Comparison of ENCODE assay signal across 8 mouse cellular contexts in genomic region chr4:59765385-59766005, GRCm38 (mm10). TPM values are rescaled to one million over a fixed set of nuclear protein-coding genes. Genes with fewer than 3 reads are reported as not detected.
A peak's percentile ranks its signal among the peaks of the same experiment; 100 is the strongest.
DNase-seq lines count a peak whose midpoint lies in the region; ATAC-seq and TF ChIP-seq lines count a peak whose summit lies in the region.

No protein-coding gene starts in this region.

- peaks cover 7% of the 10 kb centered on the region; the same call in 1 of the 2 replicates for H3K36me3 ChIP-seq in embryonic facial prominence, embryonic 15.5 days
- peaks cover 14% of the 10 kb centered on the region for H3K36me3 ChIP-seq in kidney, embryonic 15.5 days
- H3K36me3 ChIP-seq in midbrain, postnatal 0 days (ENCODE audit: insufficient read depth, low read length) = peaks cover 5% of the 10 kb centered on the region; the same call in 1 of the 2 replicates

- peak overlapping the region; percentile 34 for H3K4me2 ChIP-seq in embryonic facial prominence, embryonic 15.5 days (replicated peaks)
- H3K4me2 ChIP-seq in kidney, embryonic 15.5 days = peak overlapping the region; percentile 40
- no peak overlapping the region for H3K4me2 ChIP-seq in midbrain, postnatal 0 days (ENCODE audit: low read depth, low read length, poor library complexity, severe bottlenecking)

- no peak for TF ChIP-seq CTCF in midbrain, postnatal 0 days (IDR thresholded peaks at IDR 0.05)

- H3K4me3 ChIP-seq in embryonic facial prominence, embryonic 15.5 days (replicated peaks) = no peak overlapping the region
- no peak overlapping the region for H3K4me3 ChIP-seq in kidney, embryonic 15.5 days (replicated peaks)
- H3K4me3 ChIP-seq in midbrain, postnatal 0 days (ENCODE audit: low read depth, low read length) = no peak overlapping the region

- peak; percentile 88 for DNase-seq in heart, adult 11 months
- DNase-seq in heart, postnatal 4 days = no peak
- peak; percentile 65 for DNase-seq in midbrain, postnatal 0 days (ENCODE audit: low spot score)
- no peak for DNase-seq in thymus, postnatal 25 days
- DNase-seq in urinary bladder, adult 2 months (ENCODE audit: low spot score) = no peak
- DNase-seq in testis, postnatal 14 days (ENCODE audit: low spot score) = no peak

- H3K9ac ChIP-seq in embryonic facial prominence, embryonic 15.5 days = no peak overlapping the region
- H3K9ac ChIP-seq in kidney, embryonic 15.5 days = no peak overlapping the region
- H3K9ac ChIP-seq in midbrain, postnatal 0 days (replicated peaks; ENCODE audit: low read length, poor library complexity, severe bottlenecking) = no peak overlapping the region

- H3K9me3 ChIP-seq in embryonic facial prominence, embryonic 15.5 days (replicated peaks) = no peaks in the 10 kb centered on the region
- H3K9me3 ChIP-seq in kidney, embryonic 15.5 days (replicated peaks) = no peaks in the 10 kb centered on the region
- no peaks in the 10 kb centered on the region for H3K9me3 ChIP-seq in midbrain, postnatal 0 days (ENCODE audit: low read length)

- 15% methylated on average over 7 of the region's 7 CpGs for WGBS in embryonic facial prominence, embryonic 15.5 days
- 23% methylated on average over 7 of the region's 7 CpGs for WGBS in kidney, embryonic 15.5 days
- WGBS in midbrain, postnatal 0 days = 27% methylated on average over 7 of the region's 7 CpGs

- H3K27me3 ChIP-seq in embryonic facial prominence, embryonic 15.5 days = no peaks in the 10 kb centered on the region
- H3K27me3 ChIP-seq in kidney, embryonic 15.5 days = no peaks in the 10 kb centered on the region
- no peaks in the 10 kb centered on the region for H3K27me3 ChIP-seq in midbrain, postnatal 0 days (ENCODE audit: insufficient read depth, low read length)

- H3K27ac ChIP-seq in embryonic facial prominence, embryonic 15.5 days (replicated peaks) = peak overlapping the region; percentile 69
- H3K27ac ChIP-seq in kidney, embryonic 15.5 days = peak overlapping the region; percentile 84
- H3K27ac ChIP-seq in midbrain, postnatal 0 days (ENCODE audit: low read depth, low read length) = peak overlapping the region; percentile 26; the same call in 1 of the 2 replicates

- no peak for ATAC-seq in embryonic facial prominence, embryonic 15.5 days (ENCODE audit: insufficient number of reproducible peaks, low FRiP score, low TSS enrichment, low read depth)
- peak; percentile 73; the same call in 1 of the 2 replicates for ATAC-seq in kidney, embryonic 15.5 days (replicated peaks; ENCODE audit: low FRiP score)
- 0 out of 2 replicates have a peak, but pooled peaks have one; percentile 55 for ATAC-seq in midbrain, postnatal 0 days (ENCODE audit: low FRiP score)

- H3K4me1 ChIP-seq in embryonic facial prominence, embryonic 15.5 days = peaks cover 15% of the 10 kb centered on the region
- peaks cover 17% of the 10 kb centered on the region for H3K4me1 ChIP-seq in kidney, embryonic 15.5 days
- H3K4me1 ChIP-seq in midbrain, postnatal 0 days (ENCODE audit: insufficient read depth, low read length) = no peaks in the 10 kb centered on the region

RNA-seq across cellular contexts. Expression of gene Inip, which starts 35.9 kb away (rescaled TPM):
- total RNA-seq in heart, postnatal 4 days (2021) = 10 to 100 TPM; 19.7 to 22.7 TPM
- polyA plus RNA-seq in embryonic facial prominence, embryonic 15.5 days (2015; fragmentation: Nextera tagmentation; extraction: Ambion mirVana) = 43.8 and 45.8 TPM in 2 replicates
- polyA plus RNA-seq in kidney, embryonic 15.5 days (2015; fragmentation: Nextera tagmentation; extraction: Ambion mirVana) = 59.3 and 63.3 TPM in 2 replicates
- 20.8 and 26.8 TPM in 2 replicates for total RNA-seq in midbrain, postnatal 0 days (2014; rRNA removed)
- 33.0 and 35.8 TPM in 2 replicates for polyA plus RNA-seq in midbrain, postnatal 0 days (2015; fragmentation: Nextera tagmentation; extraction: Ambion mirVana)
- 18.3 and 21.9 TPM in 2 replicates for polyA plus RNA-seq in urinary bladder, adult 2 months (2012; rRNA removed)

RNA-seq across cellular contexts. Expression of gene Snx30, which starts 40.1 kb away (rescaled TPM):
- 10 to 100 TPM; 10.3 to 12.9 TPM for total RNA-seq in heart, postnatal 4 days (2021)
- 10.3 and 11.1 TPM in 2 replicates for polyA plus RNA-seq in embryonic facial prominence, embryonic 15.5 days (2015; fragmentation: Nextera tagmentation; extraction: Ambion mirVana)
- polyA plus RNA-seq in kidney, embryonic 15.5 days (2015; fragmentation: Nextera tagmentation; extraction: Ambion mirVana) = 6.0 and 7.7 TPM in 2 replicates
- 37.8 and 39.6 TPM in 2 replicates for total RNA-seq in midbrain, postnatal 0 days (2014; rRNA removed)
- polyA plus RNA-seq in midbrain, postnatal 0 days (2015; fragmentation: Nextera tagmentation; extraction: Ambion mirVana) = 18.1 and 21.7 TPM in 2 replicates
- 6.7 and 6.8 TPM in 2 replicates for polyA plus RNA-seq in urinary bladder, adult 2 months (2012; rRNA removed)

Comparison
In these comparisons a context has a peak if more than half of its experiments do, and no peak if none do; other contexts are left out.
1. DNase-seq: peak in heart, adult 11 months (single experiment) and midbrain, postnatal 0 days (single experiment); none in heart, postnatal 4 days (single experiment), thymus, postnatal 25 days (single experiment), urinary bladder, adult 2 months (single experiment) and testis, postnatal 14 days (single experiment).
2. H3K27ac ChIP-seq: peak in every context shown above with its lines; median percentile 84 in kidney, embryonic 15.5 days; 69 in embryonic facial prominence, embryonic 15.5 days; 26 in midbrain, postnatal 0 days.